Mouse (Mus musculus) heart, postnatal 0 days (tissue): ENCODE data around the gene Nol12.

Experiments
- CTCF ChIP-seq: IDR thresholded peaks from 2 replicates; pipeline ENCODE4 v1.5.1; 2016; ENCODE audit warnings: antibody characterized with exemption, control low read depth, low read depth
- EP300 ChIP-seq: IDR thresholded peaks from 2 replicates; pipeline ENCODE4 v1.6.1; 2016; ENCODE audit warnings: antibody characterized with exemption, low read depth

GRCm38 (mm10) chr15:78989152-78990092 is 54.7 kb downstream of the Nol12 start:
- TF ChIP-seq CTCF (no peak), EP300 (no peak)
